Mouse (Mus musculus): ENCODE measurements around the gene Klre1. TPM values are rescaled to one million over a fixed set of nuclear protein-coding genes. Genes with fewer than 3 reads are reported as not detected.

The Klre1 gene
- under 1 TPM in 1 of 2 experiments, not detected in 1; 0.30 TPM for total RNA-seq (2021)
- long read RNA-seq, experiment 1, result 0 reads
- long read RNA-seq, experiment 2, result 0 reads

DNA sequence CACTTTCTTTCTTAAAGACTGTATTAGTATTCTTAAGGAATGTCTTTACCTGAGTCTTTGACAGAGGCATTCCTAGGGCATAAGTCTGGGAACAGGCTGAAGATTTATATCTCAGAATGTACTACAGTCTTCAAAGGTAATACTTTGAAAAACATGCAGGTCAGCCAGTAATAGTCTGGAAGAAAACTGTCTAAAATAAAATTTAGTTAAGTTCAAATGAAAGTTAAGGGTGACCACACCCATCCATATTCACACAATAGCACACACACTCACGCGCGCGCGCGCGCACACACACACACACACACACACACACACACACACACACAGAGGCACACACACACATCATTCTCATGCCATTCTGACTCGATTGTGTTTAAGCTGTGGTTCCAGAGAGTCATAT, at the start of gene Klre1:
Klre1 (plus strand) TSS at position 301 of the 400 bp plus-strand sequence.
- no peak for DNase-seq

DNA sequence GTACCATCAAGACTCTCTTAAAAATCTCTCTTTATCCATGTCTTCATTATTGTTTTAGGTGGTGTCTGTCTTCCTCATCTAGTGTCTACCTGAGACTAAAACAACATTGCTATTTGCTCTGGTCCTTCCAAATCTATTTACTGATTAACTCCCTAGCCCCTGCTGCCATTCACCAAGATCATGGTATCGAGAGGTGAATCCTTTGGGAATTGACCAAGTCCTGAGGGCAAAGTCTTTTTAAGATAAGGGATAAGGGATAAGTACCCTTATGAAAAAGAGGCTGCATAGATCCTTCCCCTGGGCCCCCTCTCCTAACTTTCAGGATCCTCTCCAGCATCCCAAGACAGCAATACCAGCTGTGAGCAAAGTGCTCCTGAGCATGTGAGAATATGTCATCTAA, 48.1 kb upstream of the Klre1 start:
- DNase-seq, result no peak

DNA sequence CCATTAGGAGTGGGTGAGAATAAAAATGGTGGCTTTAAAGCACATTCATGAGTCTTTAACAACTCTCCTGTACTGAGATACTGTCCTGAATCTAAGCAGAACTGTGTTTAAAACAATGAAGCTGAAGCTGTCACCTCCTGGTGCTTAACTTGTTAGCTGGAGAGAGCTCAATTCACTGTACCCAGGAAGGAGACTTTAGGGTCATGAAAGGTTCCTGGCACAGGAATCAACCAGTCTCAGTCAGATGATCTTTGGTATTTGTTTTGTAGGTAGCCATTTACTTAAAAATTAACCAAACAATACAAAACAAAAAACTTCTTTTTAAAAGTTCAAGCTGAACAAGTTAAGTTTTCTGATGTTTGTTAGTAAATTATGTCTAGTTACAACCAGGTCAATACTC, 47.4 kb upstream of the Klre1 start:
- no peak for DNase-seq

DNA sequence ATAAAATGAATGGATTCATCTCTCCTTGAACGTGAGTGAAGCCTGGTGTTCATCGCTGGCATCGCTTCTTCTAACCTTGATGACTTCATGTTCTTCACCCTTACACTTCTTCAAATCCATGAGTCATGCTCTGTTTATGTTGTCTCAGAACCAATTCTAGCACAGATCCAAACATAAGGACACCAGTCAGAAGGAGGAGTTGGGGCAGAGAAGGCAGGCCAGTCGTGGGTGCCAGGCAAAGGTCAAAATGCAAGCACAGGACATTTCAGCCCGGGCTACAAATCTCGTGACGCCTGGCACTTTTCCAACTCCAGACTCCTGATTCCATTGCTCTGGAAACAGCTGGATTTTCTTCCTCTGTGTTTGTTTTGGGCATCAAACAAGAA, 45.2 kb upstream of the Klre1 start:
- DNase-seq, result peak; percentile 82 to 84

DNA sequence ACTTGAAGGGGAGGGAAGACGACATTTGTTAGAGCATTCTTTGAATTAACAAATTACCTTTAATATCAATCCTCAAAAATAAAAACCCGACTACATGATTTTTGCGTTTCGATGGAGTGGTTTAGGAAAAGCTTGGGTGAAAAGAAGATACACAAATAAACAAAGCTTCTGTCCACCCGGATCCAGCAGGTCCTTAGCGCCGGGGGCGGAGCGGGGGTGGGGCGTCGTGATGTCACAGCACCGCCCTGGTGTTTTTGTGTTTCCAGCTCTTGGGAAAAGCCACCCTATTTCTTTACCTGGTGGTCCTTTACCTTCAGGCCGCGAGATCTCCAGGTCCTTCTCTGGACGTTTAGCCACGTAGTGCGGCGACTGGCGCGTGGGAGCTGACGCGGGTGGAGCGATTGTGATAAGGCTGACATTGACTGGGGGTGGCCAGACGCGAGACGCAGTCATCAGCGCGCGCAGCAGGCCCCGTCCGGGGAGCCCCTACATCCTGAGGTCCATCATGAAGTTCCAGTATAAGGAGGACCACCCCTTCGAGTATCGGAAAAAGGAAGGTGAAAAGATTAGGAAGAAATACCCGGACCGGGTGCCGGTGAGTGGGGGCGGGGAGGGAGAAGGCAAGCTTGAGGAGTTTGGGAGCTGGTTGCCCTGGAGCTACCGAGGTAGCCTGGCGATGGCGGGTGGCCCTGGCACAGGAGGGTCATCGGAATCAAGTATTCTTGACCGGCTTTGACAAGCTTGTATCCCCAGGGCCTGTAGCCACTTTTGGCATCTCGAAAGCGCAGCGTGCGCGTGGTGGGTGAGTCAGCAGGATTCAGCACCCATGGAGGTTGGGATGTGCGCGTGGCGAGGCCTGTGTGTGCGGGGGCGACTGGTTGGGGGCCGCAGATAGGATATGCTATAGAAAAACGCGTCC, 44.5 kb upstream of the Klre1 start, which contains the start of gene Gabarapl1:
Gabarapl1 (plus strand) TSS at position 219 of the 919 bp plus-strand sequence.
- DNase-seq, result peak; percentile 91 to 94

DNA sequence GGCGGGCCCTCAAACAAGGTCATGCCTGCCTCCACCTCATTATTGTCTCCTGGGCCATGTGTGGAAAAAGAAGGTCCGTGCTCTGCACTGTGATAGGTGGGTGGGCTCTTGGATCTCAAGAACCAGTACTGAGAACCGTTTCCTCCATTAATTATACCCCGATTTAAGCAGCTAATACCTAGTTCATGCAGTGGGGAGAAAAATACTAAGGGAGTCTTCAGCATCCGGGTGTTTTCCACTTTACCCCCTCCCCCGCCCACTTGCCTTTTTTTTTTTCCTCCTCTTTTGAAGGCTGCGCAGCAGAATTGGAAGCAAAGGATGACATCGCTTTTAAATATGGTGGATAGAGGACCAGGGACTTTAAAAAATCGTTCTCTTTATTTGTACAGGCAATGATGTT, 43.6 kb upstream of the Klre1 start:
- peak in 1 of 2 experiments; percentile 47 for DNase-seq

DNA sequence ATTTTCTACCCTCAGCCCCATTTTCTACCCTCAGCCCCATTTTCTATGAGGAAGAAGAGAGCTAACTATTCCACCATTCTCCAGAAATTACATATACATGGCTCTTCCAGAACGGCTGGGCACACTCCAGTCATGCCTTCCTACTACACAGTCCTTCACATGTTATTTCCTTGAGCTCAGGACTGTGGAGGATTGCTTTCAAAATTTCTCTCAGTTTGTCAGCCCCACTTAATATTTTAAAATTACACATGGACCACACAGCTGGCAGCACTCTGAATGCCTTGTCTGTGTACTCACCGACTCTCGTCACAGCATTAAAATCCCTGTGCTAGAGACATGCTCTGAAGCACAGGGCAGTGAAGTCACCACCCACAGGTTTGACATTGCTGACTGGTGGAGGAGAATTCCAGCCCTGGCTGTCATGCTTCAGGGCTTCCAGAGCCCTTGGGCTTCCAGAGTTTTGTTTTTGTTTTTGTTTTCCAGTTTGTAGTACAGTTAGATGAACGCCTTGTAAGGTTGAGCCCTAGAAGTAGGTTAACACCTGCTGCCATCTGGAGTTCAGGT, 43.0 kb upstream of the Klre1 start:
- DNase-seq, result no peak

DNA sequence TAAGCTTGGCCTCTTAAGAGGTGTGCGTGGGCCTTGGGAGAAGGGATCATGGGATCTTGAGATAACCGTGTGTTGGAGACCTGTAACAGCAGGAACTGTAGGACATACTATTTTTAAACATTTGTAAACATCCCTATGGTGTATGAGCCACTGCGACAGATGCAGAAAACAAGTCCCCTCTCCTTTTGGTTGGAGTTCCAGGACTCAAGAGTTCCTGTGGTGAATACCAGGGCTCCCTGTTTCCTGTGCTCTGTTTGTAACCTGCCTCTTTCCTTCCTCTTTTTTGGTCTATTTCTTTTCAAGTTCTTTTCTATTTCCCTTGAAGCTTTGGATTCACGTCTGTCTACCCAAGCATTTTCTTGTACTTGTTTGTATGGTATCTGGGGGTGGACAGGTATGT, 42.0 kb upstream of the Klre1 start:
- no peak for DNase-seq

DNA sequence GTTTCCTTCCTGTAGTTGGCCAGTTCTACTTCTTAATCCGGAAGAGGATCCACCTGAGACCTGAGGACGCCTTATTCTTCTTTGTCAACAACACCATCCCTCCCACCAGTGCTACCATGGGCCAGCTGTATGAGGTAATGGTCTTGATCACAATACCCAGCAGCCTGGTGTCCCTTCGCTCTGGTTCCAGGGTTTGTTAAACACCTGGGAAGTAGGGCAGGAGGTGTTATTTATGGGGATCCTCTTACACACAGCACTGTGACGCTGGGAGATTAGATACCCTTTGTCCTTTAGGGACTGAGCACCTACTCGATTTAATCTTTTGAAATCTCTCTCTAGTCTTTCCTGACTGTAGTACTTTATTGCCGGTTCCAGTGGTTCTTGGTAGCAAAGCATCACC, 39.1 kb upstream of the Klre1 start:
- DNase-seq, result no peak

DNA sequence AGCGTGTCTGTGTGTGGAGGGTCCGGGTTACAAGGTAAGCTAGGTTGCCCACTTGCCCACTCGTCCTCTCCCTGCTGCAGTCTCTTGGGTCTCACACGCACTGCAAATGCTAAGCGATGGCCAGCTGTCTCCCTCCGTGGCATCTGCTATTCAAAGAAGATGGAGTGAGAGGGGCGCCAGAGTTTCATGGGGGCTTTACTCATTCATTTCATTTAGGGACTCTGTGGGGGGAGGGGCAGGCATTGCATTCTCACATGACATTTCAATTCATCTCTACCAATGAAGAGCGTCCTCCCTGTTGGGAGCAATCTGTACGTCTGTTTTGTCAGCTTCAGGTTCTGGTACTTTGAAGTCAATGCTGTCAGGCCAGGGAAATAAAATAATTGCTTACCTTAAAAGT, 35.8 kb upstream of the Klre1 start:
- DNase-seq, result no peak

DNA sequence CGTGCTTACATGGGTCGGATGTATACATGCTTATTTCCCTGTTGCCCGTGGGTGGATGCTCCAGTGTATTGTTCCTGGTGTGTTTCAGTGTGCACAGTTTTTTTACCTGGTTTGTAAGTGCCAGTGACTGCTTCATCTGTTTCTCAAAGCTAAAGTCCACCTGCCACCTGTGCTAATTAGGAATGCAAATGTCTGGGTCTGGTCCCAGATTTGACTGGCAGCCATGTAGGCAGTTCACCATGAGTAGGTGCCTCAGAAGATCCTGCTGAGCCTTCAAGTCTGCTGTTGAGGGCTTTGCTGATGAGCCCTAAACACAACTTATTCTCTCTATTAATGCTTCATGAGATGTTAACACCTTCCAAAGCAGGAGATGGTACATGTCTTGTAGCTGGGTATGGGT, 35.2 kb upstream of the Klre1 start:
- DNase-seq, result no peak

DNA sequence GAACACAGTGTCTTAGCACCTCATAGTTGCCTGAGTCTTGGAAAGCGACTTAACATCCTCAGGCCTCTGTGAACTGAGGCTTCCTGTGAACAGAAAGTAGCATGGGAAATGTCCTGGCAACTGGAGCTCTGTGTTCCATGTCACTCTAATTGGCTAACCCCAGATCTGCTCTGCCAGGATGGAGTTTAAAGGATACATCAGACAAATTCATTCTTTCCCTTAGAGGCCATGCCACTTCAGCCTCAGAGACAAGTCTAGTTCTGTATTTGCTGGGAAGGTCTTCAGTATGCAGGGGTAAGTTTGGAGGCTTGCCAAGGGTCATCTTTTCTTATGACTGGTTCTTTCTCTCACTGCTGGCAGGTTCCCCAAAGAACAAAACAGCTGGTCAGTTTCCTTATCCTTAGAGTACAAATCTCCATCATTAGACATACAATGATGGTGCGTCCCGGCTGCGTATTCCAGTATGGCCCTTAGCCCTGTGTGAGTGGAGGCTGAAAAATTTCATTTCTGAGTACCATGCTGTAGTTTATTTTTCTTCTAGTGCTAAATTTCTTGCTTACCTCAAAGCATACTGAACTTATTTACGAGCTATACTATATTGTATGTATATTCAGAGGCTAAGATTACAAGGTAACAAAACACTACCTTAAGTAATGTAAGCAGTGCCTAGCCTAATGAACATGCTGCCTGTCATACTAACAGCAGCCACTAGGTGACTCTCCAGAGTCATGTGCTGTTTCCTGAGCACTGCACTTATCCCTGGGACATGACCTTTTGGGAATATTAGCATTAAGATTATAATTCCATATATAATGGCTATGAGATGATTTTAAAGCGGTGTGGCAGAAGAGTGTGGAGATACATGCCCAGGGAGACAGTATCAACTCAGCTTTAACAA, 33.7 kb upstream of the Klre1 start:
- peak; percentile 66 to 76 for DNase-seq

DNA sequence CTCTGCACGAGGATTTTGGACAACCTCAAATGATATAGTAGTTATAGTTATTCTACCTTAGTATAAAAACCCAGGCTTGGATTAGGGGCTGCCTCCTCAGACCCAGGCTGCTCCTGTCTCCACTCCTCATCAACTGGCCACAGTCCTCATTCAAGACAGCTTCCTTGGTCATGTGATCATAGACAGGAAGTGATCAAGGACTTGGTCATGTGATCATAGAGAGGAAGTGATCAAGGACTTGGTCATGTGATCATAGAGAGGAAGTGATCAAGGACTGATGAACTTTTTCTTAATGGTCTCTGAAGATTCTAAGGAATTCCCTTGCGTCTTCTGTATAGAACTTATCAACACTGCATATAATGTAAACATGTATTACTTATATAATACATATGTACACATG, 30.4 kb upstream of the Klre1 start:
- no peak for DNase-seq

DNA sequence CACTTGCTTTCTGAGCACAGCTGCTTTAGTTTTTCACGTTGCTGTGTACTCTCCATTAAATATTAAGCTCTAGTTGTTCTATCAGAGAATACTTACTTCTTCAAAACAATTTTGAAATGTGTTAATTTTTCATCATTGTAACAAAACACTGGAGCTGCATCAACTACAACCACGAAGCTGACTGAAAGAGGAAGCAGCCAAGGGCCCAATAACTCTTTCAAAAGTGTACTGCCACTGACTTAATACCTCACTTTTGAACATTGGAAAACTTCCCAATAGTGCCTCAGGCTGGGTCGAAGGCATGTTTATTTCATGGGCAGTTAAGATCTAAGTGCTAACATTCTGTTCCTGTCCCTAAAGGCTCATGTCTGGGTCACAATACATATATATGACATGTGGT, 29.7 kb upstream of the Klre1 start:
- DNase-seq, result no peak

DNA sequence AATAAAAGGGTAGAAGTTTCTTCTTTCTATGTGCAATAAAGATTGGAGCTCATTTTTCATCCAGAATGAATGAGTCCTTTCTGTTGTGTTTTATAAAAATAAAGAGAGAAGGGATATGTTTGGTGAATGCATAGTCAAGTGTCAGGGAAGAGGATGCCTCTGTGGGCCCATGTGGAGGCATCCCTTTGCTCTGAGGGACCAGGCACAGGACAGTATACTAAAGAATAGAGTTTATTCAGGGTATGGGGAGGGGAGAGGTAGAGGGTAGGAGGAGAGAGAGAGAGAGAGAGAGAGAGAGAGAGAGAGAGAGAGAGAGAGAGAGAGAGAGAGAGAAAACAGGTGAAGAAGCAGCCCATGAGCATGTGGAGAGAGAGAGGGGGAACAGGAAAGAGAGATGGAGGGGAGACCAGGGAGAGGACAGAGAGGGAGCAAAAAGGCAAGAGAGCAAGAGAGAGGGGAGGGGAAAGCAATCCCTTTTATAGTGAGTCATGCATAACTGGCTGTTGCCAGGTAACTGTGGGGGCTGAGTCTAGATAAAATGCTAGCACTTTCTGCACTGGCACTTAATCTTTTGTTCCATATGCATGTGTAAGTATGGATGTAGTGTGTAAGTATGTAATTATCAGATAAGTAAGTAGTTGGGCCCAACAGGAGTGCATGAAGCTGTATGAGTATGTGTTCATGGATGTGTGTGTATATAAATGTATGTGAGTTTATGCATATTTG, 20.2 kb upstream of the Klre1 start:
- no peak for DNase-seq

DNA sequence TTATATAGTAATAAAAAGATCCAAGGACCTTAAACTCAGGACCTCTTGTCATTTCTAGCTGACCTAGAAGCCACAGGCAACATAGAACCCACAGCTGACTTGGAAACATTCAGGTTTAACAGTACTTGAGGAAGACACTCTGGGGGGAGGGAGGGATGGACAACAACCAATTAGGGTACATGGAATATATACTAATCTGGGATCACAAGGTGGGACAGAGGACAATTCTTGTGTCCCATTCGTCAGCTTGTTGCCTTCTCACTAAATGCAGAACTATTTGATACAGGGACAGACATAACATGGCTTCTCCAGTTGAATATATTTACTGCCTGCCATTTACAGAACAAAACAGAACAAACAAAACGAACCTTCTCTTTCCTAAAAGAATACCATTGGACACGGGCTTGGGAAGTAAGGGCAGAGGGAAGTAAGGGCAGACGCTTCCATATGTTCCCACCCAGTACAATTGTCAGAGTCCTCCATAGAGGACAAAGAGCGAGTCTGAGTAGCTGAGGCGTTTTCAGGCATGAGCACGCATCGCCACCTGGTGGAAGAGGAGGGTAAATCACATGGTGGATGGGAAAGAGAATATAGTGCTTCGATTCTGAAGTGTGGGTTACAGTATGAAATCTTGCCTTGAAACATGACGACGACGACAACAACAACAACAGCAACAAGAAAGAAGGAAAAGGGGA, 18.6 kb upstream of the Klre1 start:
- peak; percentile 76 for DNase-seq

DNA sequence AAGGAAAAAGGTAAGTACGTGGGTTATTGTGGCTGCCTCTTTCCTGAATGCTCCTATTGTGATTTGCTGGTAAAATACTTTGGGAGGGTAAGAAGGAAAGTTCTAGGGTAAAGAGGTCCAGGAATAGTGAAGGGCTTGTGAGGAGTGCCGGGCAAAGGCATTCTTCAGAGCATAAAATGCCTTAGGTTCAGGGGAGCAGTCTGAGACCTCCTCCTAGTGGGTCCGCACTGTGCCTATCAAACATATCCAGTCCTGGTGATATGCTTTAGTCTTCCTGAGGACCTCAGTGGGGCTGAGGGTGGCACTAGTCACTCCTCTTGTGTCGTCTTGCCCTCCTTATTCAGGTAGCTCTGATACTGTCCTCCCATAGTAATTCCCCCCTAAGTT, 18.1 kb upstream of the Klre1 start:
- no peak for DNase-seq

DNA sequence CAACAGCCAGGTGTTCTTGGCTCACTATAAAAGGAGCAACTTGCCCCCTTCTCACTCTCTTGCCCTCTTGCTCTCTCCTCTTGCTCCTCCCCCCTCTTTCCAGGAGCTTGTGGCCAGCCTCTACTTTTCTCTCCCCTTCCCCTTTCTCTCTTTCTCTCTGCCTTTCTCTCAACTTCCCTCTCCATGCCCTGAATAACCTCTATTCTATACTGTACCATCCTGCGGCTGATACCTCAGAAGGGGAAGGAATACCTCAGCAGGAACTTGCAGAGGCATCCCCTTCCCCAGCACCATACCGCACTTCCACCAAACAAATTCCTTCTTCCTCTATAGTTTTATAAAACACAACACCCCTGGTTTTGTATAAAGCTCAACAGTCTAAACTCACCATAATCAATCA, 12.4 kb upstream of the Klre1 start:
- DNase-seq, result no peak

DNA sequence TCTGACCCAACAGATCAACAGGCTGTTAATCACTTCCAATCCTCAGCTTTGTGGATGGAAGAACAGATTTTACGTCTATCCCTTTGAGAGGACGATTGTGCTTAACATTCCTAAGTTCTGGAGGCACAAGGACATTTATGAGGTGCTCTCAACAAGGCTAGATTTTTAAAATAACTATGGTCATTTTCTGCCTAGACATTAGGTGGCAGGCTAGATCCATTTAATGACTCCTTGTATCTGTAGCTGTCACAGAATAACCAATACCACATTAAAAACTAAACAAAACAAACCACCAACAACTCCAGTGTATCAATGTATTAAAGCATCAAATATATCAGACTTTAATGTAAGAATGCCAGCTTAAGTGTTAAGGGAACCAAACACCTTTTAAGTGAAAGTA, 2.4 kb upstream of the Klre1 start:
- DNase-seq, result no peak

DNA sequence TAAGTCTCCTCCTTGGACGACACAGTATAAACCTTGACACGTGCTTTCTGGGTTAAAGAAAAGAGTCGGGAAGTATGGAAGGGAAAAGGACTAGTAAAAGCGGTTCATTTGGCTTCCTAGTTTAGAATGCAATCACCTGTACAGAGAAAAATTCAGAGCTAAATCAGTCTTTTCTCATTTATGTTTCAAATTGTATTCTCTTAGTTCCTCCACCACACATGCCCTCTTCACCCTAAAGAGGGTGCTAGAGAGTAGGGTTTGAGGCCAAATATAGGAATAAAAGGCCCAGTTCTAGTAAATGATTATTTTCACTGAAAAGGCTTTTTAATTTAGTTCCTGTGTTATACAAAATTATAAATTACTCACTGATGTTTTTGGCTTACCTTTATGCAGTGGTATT, 3.6 kb downstream of the Klre1 start:
- DNase-seq, result peak in 1 of 2 experiments; percentile 15

DNA sequence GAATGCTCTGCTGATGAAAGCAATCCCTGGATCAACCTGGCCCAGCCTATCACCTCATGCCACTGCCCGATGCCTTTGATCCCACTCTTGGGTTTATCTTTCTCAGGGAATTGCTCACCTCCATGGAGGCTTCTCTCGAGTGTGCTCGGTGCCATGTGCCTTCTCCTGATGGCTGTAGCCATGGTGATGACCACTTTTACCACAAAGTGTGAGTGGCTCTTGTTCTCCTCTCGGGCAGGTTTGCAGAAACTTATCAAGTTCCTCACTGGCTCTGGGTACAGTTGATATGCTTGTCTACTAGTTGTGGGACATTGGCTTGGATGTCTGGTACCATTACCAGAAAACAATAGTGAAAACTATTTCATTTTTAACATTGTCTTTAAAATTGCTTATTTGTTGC, 4.2 kb downstream of the Klre1 start:
- no peak for DNase-seq

Data from adrenal gland, postnatal 36 days (tissue).